Mouse (Mus musculus) layer of hippocampus, adult 2 months (tissue): ENCODE data around the gene B4galnt4. TPM values are rescaled to one million over a fixed set of nuclear protein-coding genes. Genes with fewer than 3 reads are reported as not detected.
A peak's percentile ranks its signal among the peaks of the same experiment; 100 is the strongest.
"Not testable (repeated sequence)": the region's sequence is repeated elsewhere in the genome, so short reads cannot be mapped to it uniquely, and the experiment has no call there.

Experiments used
- DNase-seq, 2 experiments: peaks; one replicate each; pipeline ENCODE4 v3.0.0; 2022; ENCODE audit warnings: low spot score in 2 of 2
- H3K27ac ChIP-seq: fragments of 200-600 bp; 2 replicates; pipeline ENCODE4 v1.8.1; 2022
- H3K4me3 ChIP-seq: fragments of 200-600 bp; 2 replicates; pipeline ENCODE4 v1.8.1; 2022; ENCODE audit warnings: mild to moderate bottlenecking
- CTCF ChIP-seq: fragments of 200-600 bp; conservative IDR thresholded peaks from 2 replicates; pipeline ENCODE4 v1.8.1; 2022; ENCODE audit warnings: antibody characterized with exemption, mild to moderate bottlenecking, moderate library complexity
- total RNA-seq, 2 experiments: library from RNA; stranded (reverse); gene quantifications; 2 replicates each; pipeline ENCODE4 v1.2.3; 2021

The B4galnt4 gene
- total RNA-seq, 2 experiments from 2014 or later: 93.4 to 101 TPM

DNA sequence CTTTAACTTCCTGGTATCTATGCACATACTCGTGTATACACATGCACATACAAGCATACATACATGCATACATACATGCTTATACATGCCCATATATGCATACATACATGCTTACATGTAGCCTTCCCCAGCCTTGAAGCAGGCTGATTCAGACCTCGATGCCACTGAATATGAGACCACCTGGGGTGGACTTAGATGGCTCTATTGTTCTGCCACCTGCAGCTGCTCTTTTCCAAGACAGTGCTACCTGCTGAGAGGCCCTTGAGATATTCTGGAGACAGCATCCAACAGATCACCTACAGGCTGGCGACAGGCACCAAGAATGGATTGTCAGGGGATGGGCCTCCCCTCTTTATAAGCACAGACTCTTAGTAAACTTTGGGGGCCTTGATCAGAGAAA, 30.5 kb upstream of the B4galnt4 start:
- no peak for DNase-seq
- Histone ChIP-seq H3K27ac (no peak overlapping the region), H3K4me3 (no peak overlapping the region)
- TF ChIP-seq CTCF: no peak

DNA sequence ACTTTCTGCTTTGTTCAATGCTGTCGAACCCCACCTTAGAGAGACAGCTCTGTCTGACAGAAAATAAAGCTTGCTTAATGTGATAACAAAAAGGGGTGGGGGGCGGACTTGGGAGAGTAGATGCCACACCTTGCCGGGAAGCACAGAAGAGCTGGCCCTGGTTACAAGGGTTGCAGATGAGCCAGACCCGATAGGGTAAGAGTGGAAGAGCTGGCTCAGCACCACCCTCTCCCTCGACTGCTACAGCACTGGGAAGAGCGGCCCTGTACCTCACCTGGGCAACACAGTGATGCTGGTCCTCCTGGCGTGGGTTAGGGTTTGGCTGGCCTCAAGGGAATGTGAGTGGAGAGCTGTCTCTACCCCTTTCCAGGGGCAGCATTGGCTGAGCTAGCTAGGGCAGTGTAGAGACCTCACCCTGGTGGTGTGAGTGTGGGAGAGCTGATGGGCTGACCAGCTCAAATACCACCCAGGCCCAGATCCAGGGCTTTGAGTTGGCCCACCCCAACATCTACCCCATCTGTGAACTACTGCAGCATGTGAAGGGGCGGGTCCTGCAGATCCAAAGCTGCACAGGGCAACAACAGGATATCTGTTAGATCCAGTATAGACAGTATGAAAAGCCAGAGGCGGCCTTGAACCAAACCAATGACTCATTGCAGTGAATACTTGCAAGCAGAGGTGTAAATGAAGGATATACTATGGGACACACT, 28.3 kb upstream of the B4galnt4 start:
- DNase-seq: no peak
- Histone ChIP-seq H3K4me3 (no peak overlapping the region), H3K27ac (no peak overlapping the region)
- TF ChIP-seq CTCF: no peak

DNA sequence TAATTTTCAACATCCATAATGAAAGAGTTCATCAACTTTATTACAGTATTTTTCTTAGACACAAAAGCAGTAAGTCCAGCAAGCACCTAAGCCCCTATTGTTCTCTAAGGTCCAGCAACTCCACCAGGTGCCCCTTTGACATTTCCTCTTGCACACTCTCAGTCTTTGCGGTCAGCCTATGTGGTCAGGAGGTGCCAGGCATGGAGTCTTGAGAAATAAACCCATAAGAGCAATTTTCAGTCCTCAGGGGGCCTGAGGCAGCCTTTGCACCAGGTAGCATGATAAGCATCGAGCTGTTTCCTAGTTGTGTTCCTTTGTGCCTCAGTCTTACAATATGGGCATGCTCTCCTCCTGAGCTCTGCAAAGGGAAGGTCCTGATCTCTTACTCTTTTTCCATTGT, 24.3 kb upstream of the B4galnt4 start:
- H3K27ac ChIP-seq, H3K4me3 ChIP-seq, DNase-seq: not testable (repeated sequence)

DNA sequence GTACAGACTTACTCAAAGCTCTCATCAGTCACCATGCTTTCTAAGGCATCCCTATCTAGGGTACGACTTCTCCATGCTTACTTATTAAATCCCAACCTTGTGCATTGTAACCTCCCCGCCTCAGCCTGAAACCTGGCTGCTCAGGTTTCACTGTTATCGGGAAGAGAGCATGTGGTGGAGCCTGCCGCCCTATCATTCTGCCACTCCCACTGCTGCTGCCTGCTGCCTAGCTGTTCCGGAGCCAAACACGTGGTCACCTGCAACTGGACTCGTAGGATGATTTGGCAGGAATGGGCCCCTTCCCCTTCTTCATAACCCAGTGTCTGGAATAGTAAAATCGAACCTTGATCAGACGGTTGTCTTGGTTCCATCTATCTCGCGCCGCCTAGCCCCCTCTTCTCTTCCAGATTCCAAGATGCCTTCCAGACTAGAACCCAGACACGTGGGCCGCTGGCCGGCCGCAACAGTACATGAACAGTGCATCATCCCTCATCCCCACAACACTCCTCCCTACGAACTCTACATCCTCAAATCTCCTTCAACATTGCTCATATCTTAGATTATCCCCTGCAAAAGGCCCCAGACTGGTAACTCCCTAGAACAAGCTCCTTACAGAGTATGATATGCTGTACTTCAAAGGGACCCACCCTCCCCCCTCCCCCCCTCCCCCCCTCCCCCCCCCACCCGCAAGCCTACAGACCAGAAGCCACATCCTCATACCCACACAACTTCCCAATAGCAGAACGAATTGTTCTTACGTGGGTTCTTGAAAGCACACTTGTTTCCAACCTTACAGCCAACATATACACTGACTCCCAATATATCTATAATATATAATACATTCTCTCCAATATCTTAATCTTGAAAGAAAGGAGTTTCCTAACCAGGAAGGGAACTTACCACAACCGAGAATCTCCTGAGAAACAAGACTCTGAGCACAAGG, 22.5 kb upstream of the B4galnt4 start:
- TF ChIP-seq CTCF: no peak
- no peak for DNase-seq
- no peak overlapping the region for H3K27ac ChIP-seq

DNA sequence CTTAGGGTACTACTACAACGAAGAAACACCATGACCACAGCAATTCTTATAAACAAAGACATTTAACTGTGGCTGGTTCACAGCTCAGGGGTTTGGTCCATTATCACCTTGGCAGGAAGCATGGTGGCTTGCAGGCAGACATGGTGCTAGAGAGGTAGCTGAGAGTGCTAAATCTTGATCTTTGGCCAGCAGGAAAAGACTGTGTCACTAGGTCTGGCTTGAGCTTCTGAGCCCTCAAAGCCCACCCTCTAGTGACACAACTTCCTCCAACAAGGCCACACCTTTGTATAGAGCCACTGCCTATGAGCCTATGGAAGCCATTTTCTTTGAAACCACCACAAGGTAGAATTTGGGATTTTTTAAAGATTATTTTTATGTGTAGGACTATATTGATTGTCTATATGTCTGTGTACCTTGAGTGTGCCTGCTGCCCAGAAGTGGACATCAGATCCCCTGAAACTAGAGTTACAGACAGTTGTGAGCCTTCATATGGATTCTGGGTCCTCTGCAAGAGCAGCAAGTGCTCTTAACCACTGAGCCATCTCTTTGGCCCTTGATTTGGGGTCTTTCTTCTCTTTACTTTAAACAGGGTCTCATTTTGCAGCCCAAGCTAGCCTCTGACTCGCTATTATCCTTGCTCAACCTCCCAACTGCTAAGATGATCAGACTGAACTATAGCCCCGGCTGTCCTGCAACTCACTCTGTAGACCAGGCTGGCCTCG, 21.4 kb upstream of the B4galnt4 start:
- DNase-seq: no peak

More for the DNA sequence above, 22.5 kb upstream of the B4galnt4 start:
- H3K4me3 ChIP-seq: no peak overlapping the region

DNA sequence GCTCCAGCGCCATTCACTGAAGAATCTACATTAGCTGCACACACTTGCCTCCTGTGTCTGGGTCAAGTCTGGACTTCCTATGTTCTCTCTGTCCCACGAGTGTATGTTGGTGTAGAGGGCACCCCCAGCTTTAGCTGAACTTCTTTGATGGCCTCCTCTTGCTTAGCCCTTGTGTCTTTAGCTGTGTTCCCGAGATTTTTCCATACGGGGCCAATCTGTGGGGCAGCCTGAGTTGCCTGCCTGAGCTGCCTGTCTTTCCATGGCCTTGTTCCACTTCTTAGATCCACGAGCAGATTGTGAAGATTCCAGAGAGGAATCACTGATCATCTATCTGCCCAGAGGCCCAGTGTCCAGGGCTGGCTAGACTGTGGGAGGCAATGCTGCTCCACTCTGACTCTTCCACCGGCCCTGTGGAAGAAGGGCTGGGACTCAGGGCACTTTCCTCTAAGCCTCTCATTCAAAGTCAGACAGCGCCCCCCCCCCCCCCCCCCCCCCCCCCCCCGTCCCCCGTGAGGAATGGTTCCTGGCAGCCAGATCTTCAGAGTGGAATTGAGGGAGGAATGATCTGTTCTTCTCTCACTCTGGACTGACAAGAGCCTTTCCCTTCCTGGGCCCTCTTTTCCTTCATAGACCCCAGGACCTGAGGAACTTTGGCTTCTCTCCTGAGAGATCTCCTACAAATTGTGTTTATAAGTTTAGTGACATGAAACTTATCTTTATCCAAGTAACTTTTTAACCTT, 19.9 kb upstream of the B4galnt4 start:
- H3K27ac ChIP-seq: peak overlapping the region; percentile 72

More for the DNA sequence above, 21.4 kb upstream of the B4galnt4 start:
- no peak for TF ChIP-seq CTCF
- Histone ChIP-seq H3K4me3 (no peak overlapping the region), H3K27ac (no peak overlapping the region)

DNA sequence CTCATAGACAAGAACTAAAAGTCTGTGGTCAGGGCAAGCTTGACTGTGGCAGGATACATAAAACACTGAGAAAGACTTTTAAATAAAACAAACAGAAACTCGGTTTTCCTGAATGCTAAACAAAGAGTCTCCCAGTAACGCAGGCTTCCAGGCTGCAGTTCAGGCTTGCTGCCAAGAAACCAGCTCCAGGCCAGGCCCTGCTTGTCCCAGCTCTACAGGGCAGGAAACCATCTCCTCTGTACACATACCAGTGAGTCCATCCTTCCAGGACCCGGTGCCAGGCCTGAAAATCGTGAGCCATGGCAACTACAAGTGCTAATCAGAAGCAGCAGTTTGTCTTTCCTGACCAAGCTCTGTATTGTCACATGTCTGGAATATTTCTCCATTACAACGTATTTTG, 19.2 kb upstream of the B4galnt4 start:
- Histone ChIP-seq H3K4me3 (no peak overlapping the region), H3K27ac (peak overlapping the region; percentile 72)
- no peak for DNase-seq
- no peak for TF ChIP-seq CTCF

More for the DNA sequence above, 19.9 kb upstream of the B4galnt4 start:
- TF ChIP-seq CTCF: no peak
- no peak for DNase-seq
- no peak overlapping the region for H3K4me3 ChIP-seq

DNA sequence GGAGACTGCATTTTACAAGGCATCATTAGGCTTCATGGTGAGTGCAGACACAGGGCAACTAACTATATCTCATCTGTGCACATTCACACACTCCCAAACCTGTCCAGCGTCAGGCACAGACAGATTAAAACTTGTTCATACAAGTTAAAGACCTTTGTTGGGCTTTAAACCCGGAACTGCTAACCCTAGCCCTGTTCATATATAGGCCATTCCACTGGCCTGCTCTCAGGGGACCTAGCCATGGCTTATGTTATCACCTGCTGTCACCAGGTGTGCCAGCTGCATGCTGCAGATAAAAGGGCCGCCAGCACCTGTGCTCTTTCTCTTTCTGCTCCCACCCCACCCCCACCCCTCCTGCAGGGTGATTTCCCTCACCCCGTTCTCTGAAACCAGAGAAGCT, 18.4 kb upstream of the B4galnt4 start:
- no peak for TF ChIP-seq CTCF
- H3K27ac ChIP-seq: no peak overlapping the region
- H3K4me3 ChIP-seq: no peak overlapping the region
- no peak for DNase-seq

DNA sequence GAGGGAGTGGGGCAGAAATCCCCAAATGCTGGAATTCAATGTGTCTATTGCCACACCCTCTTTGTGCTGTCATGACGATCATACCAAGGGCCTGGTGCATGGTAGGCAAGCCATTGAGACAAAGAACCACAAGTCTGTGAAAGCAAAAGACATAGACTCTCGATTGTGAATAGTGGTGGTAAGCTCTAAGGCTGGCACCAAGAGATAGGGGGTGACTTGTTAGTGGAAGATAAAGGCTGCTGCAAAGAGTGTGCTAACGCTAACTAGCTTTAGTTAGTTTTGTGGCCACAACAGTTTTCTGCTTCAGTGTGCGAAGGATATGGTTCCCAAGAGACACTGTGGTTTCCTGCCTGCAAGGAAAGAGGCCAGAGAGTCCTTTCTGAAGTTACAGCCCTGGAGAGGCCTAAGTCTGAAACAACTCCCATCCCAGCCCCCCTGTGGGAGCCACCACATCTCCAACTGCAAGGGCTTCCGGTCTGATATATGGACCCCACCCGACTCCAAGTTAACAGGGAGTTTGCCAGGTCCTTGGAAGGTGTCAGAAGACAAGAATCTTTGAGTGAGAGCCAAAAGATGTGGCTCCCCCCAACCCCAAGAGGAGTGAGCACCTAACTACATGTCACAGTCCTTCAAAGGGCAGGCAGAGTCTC, 13.8 kb upstream of the B4galnt4 start:
- no peak for TF ChIP-seq CTCF
- Histone ChIP-seq H3K27ac (peak overlapping the region; percentile 81), H3K4me3 (no peak overlapping the region)
- no peak for DNase-seq

DNA sequence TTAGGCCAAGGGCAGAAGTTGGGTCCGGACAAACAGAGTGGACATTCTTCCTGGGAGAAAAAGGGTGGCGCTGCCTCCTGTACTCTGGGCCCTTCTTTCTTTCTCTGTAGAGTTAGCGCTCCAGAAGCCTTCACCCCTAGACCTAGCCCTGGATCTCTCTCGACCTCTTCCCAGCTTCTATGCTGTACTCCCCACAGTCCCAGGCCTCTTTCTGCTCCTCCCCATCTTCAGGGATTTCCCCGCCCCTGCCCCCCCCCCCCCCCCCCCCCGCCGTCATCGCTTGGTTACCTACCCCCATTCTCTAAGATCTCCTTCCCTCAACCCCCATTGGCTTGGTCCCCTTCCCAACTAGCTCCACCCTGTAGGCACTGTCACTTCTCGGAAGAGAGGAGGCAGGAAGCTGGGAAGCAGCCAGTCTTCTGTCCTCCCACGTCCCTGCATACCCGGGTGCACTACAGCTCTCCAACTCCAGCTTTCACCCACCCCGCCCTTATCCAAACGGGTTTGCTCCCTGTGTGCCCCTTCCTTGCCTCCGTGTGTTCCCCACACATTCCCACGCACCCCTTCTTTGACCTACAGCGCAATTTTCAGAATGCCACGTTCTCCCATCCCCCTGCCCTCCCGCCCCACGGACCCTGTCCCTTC, 13.2 kb upstream of the B4galnt4 start:
- Histone ChIP-seq H3K27ac (peak overlapping the region; percentile 95), H3K4me3 (peak overlapping the region; percentile 54)
- no peak for TF ChIP-seq CTCF
- DNase-seq: peak; percentile 73 to 84
